Mouse (Mus musculus) testis, adult 2 months (tissue): Measurements from ENCODE around the gene Hmox2.

Experiments used
- CTCF ChIP-seq: fragments of 200-500 bp; IDR thresholded peaks from 2 replicates; pipeline ENCODE4 v1.5.1; 2012; ENCODE audit warnings: low read depth, mild to moderate bottlenecking, inconsistent platforms, low read length, moderate library complexity; ENCODE audit not compliant: control insufficient read depth, insufficient read depth, insufficient replicate concordance
- POLR2A ChIP-seq: fragments of 200-500 bp; IDR thresholded peaks from 2 replicates; pipeline ENCODE4 v1.6.1; 2012; ENCODE audit warnings: low read depth, mild to moderate bottlenecking, inconsistent platforms, low read length, moderate library complexity; ENCODE audit not compliant: control insufficient read depth

- TF ChIP-seq POLR2A (no peak), CTCF (no peak)
These were observed 3.8 kb upstream of the Hmox2 start for GRCm38 (mm10) chr16:4722128-4722914.
